Mouse (Mus musculus) stomach, embryonic 15.5 days (tissue): ENCODE measurements around the gene Mdga2. TPM values are rescaled to one million over a fixed set of nuclear protein-coding genes. Genes with fewer than 3 reads are reported as not detected.

Experiments used
- ATAC-seq: fragments of 200-750 bp; cut with Nextera tagmentation; 2 replicates; pipeline ENCODE4 v1.8.0; 2017; ENCODE audit warnings: low read depth, moderate number of reproducible peaks, moderate TSS enrichment; ENCODE audit not compliant: insufficient read depth, low FRiP score
- H3K27ac ChIP-seq: fragments of 300-500 bp; sonication (generic); 2 replicates; pipeline ENCODE4 v1.5.1; 2015; ENCODE audit warnings: mild to moderate bottlenecking, inconsistent platforms
- H3K27me3 ChIP-seq: fragments of 300-500 bp; sonication (generic); replicated peaks from 2 replicates; pipeline ENCODE4 v1.6.1; 2015; ENCODE audit warnings: inconsistent platforms
- H3K36me3 ChIP-seq: fragments of 300-500 bp; sonication (generic); 2 replicates; pipeline ENCODE4 v1.6.1; 2015; ENCODE audit warnings: inconsistent platforms
- H3K4me1 ChIP-seq: fragments of 300-500 bp; sonication (generic); 2 replicates; pipeline ENCODE4 v1.6.1; 2015; ENCODE audit warnings: inconsistent platforms
- H3K4me2 ChIP-seq: fragments of 300-500 bp; sonication (generic); 2 replicates; pipeline ENCODE4 v1.6.1; 2015; ENCODE audit warnings: mild to moderate bottlenecking, inconsistent platforms
- H3K4me3 ChIP-seq: fragments of 300-500 bp; sonication (generic); replicated peaks from 2 replicates; pipeline ENCODE4 v1.5.1; 2015; ENCODE audit warnings: inconsistent platforms
- H3K9ac ChIP-seq: fragments of 300-500 bp; sonication (generic); 2 replicates; pipeline ENCODE4 v1.6.1; 2015; ENCODE audit warnings: inconsistent platforms
- H3K9me3 ChIP-seq: fragments of 300-500 bp; sonication (generic); 2 replicates; pipeline ENCODE4 v1.6.1; 2016; ENCODE audit warnings: inconsistent platforms
- WGBS: fragments of 180-500 bp; shearing (Covaris S2); methylation state at CpG from one replicate; pipeline ENCODE4 v1.1.7; 2015; 5-methylcytosine and 5-hydroxymethylcytosine counted together
- polyA plus RNA-seq: library from polyadenylated mRNA; unstranded; fragments of >200 nt; fragmentation: Nextera tagmentation; extraction: Ambion mirVana; gene quantifications from 2 replicates; pipeline ENCODE4 v1.2.1, GENCODE M21; 2015

Gene Mdga2
- 1.2 and 1.3 TPM in 2 replicates for polyA plus RNA-seq

GRCm38 (mm10) chr12:67222221-67223025, at the start of gene Mdga2:
Gene Mdga2 (minus strand): TSS chr12:67222549.
- WGBS, result under 1% methylated on average over 60 of the region's 61 CpGs
- Histone ChIP-seq H3K36me3 (no peaks in the 10 kb centered on the region), H3K27me3 (peaks cover 21% of the 10 kb centered on the region; the same call in 1 of the 2 replicates), H3K4me3 (peak within 1 kb of the TSS; percentile 55), H3K4me1 (peaks cover 10% of the 10 kb centered on the region), H3K27ac (no peak within 1 kb of the TSS), H3K9me3 (no peaks in the 10 kb centered on the region), H3K4me2 (peak within 1 kb of the TSS; percentile 96), H3K9ac (peak within 1 kb of the TSS; percentile 2; the same call in 1 of the 2 replicates)
- peak; percentile 61 for ATAC-seq

DNA sequence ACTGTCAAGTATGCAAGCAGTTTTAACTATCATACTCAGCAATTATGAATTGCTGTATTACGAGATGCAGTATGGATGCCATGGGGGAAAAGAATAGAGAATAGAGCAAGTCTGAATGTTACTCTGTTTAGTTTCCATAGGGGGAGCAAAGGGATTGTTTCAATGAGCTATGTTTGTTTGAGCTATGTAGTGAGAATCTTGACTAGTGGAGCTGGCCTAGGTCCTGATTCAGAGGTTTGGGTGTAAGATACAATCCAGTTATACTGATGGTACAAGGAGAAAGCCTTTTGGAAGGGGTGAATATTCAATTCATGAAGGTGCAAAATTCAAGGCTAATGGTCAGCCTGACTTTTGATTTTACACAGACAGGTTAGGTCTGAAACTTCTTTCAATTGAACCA, 45.1 kb upstream of the Mdga2 start:
- no peaks in the 10 kb centered on the region for H3K36me3 ChIP-seq
- H3K9me3 ChIP-seq, result no peaks in the 10 kb centered on the region
- no peak overlapping the region for H3K4me2 ChIP-seq
- ATAC-seq, result no peak
- no peaks in the 10 kb centered on the region for H3K27me3 ChIP-seq
- no peak overlapping the region for H3K27ac ChIP-seq
- no peak overlapping the region for H3K9ac ChIP-seq
- no peak overlapping the region for H3K4me3 ChIP-seq
- 74% methylated on average over 1 of the region's 1 CpGs for WGBS
- H3K4me1 ChIP-seq, result no peaks in the 10 kb centered on the region

DNA sequence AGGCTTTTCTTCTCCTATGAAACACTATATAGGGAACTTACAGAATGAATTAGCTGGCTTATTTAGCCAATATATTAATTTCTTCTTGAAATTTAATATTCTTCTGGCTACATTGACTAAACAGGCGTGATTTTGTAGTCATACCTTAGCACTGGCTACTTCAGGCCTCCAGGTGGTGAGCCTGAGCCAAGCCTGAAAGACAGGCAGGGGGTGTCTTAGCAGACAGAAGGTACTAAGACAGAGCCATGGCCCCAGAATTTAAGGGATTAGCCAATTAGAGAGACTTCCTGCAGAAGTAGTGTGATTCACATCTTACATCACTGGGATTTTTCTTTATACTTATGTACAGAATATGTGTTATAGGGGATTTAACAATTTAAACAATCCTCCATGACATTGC, 1.2 kb upstream of the Mdga2 start:
- H3K9me3 ChIP-seq, result no peaks in the 10 kb centered on the region
- 47% methylated on average over 1 of the region's 1 CpGs for WGBS
- peaks cover 21% of the 10 kb centered on the region; the same call in 1 of the 2 replicates for H3K27me3 ChIP-seq
- H3K27ac ChIP-seq, result no peak overlapping the region
- H3K4me1 ChIP-seq, result peaks cover 10% of the 10 kb centered on the region
- H3K36me3 ChIP-seq, result no peaks in the 10 kb centered on the region
- no peak overlapping the region for H3K4me2 ChIP-seq
- no peak overlapping the region for H3K9ac ChIP-seq
- no peak overlapping the region for H3K4me3 ChIP-seq
- ATAC-seq, result no peak

DNA sequence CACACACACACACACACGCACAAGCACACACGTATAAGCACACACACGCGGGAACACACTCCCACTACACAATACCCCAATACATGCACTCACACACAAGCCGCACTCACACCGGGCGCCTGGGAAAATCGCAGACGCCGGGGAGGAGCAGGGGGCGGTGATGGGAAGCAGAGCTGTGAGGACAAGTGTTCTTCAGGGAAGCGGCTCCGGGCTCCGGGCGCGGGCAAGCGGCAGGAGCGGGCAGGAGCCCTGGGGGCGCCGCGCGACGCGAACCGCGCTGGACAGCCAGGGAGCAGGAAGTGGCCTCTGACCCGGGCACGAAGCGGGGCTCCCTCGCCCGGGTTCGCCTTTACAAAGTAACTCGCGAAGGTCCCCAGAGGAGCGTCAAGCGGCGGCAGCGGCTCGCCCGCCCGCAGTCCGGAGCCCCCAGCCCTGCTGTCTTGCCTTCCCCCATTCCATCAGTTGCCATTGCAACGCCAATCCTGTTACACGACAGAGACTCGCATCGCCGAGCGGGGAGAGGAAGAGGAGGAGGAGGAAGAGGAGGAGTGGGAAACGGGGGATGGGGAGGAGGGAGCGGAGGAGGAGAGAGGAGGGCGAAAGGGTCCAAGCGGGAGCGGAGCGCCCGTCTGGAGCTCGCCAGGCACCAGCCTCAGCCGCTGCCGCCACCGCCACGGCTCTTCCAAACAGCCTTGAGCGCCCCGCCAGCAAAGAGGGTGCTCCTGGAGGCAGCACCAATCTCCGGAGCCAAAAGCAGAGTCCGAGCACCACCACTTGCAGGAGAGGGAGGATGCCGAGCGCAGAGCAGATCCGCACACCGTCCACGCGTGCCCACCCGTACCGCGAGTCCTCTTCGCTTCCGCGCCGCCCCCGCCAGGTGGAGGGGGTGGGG, 774 bp downstream of the Mdga2 start:
- Histone ChIP-seq H3K9ac (peak overlapping the region; percentile 2; the same call in 1 of the 2 replicates), H3K4me3 (peak overlapping the region; percentile 55), H3K4me2 (peak overlapping the region; percentile 96), H3K4me1 (peaks cover 10% of the 10 kb centered on the region), H3K27ac (no peak overlapping the region), H3K36me3 (no peaks in the 10 kb centered on the region), H3K27me3 (peaks cover 21% of the 10 kb centered on the region; the same call in 1 of the 2 replicates), H3K9me3 (no peaks in the 10 kb centered on the region)
- WGBS, result under 1% methylated on average over 74 of the region's 78 CpGs
- peak; percentile 28; the same call in 1 of the 2 replicates for ATAC-seq

GRCm38 (mm10) chr12:67220641-67221231, 1.6 kb downstream of the Mdga2 start:
- under 1% methylated on average over 42 of the region's 43 CpGs for whole genome bisulfite sequencing
- Histone ChIP-seq H3K4me1 (peaks cover 10% of the 10 kb centered on the region), H3K4me2 (peak overlapping the region; percentile 96), H3K27me3 (peaks cover 21% of the 10 kb centered on the region; the same call in 1 of the 2 replicates), H3K36me3 (no peaks in the 10 kb centered on the region), H3K27ac (no peak overlapping the region), H3K9ac (no peak overlapping the region), H3K9me3 (no peaks in the 10 kb centered on the region), H3K4me3 (peak overlapping the region; percentile 55)
- ATAC-seq, result no peak

DNA sequence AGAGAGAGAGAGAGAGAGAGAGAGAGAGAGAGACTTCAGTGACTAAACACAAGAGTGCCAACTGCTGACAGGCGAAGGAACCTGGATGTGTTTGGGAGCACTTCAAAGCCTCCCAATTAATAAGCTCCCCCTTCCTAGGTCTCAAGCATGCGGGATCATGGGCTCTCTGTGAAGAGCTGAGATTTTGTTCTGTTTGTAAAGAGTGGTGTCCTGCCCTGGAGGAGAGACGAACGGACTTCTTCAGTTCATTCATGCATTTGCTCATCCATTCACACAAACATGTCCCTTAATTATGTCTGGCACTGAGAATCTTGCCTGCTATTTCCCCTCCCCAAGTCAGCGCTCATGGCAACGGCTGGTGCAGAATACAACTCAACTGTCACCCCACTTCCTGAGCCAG, 2.3 kb downstream of the Mdga2 start:
- H3K4me1 ChIP-seq, result peaks cover 10% of the 10 kb centered on the region
- peak overlapping the region; percentile 96 for H3K4me2 ChIP-seq
- H3K4me3 ChIP-seq, result peak overlapping the region; percentile 55
- peaks cover 21% of the 10 kb centered on the region; the same call in 1 of the 2 replicates for H3K27me3 ChIP-seq
- H3K9ac ChIP-seq, result no peak overlapping the region
- H3K36me3 ChIP-seq, result no peaks in the 10 kb centered on the region
- ATAC-seq, result no peak
- H3K27ac ChIP-seq, result no peak overlapping the region
- WGBS, result 15% methylated on average over 6 of the region's 6 CpGs
- H3K9me3 ChIP-seq, result no peaks in the 10 kb centered on the region

DNA sequence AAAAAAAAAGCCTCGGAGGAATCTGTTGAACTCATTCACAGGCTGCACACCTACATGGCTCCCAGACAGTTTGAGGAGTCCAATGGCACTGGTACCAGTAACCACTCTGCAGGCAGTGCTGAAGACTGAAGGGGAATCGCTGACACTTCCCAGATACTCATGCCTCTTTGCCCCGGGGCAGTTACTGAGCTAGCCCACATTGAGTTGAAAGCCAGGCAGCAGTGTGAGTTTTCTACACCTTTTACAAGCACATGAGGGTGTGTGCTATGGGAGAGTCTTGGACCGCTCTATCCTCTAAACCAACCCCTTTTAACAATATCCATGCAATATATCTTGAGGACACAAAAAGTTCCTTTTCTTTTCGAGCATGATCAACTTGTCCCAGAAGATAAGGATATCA, 2.8 kb downstream of the Mdga2 start:
- Histone ChIP-seq H3K27me3 (peaks cover 21% of the 10 kb centered on the region; the same call in 1 of the 2 replicates), H3K4me1 (peaks cover 10% of the 10 kb centered on the region), H3K4me2 (no peak overlapping the region), H3K36me3 (no peaks in the 10 kb centered on the region), H3K27ac (no peak overlapping the region), H3K9me3 (no peaks in the 10 kb centered on the region), H3K4me3 (no peak overlapping the region), H3K9ac (no peak overlapping the region)
- ATAC-seq, result no peak
- 28% methylated on average over 5 of the region's 5 CpGs for WGBS

DNA sequence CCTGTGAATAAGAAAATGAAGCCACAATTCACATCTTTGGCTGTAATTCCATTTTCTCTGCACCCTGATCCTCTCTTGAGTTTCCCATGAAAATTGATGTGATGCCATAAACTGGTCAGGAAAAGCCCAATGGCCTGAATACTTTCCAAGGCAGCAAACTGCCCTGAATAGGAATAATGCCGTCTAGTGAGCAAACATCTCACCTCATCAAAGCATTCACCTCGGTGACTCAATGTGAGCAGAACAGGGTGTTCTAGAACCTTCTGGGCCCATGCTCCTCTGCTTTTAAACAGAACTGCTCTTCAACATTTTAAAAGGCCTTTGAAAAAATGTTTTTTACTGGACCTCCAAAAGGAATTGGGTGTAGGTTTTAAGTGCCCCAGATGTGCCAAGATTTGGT, 9.5 kb downstream of the Mdga2 start:
- no peak overlapping the region for H3K9ac ChIP-seq
- H3K27ac ChIP-seq, result no peak overlapping the region
- no peaks in the 10 kb centered on the region for H3K36me3 ChIP-seq
- no peak for ATAC-seq
- no peaks in the 10 kb centered on the region for H3K4me1 ChIP-seq
- 57% methylated on average over 2 of the region's 2 CpGs for WGBS
- no peaks in the 10 kb centered on the region for H3K27me3 ChIP-seq
- H3K4me2 ChIP-seq, result no peak overlapping the region
- H3K4me3 ChIP-seq, result no peak overlapping the region
- H3K9me3 ChIP-seq, result no peaks in the 10 kb centered on the region

GRCm38 (mm10) chr12:67178155-67178554, 44.2 kb downstream of the Mdga2 start:
- 92% methylated on average over 1 of the region's 1 CpGs for WGBS
- no peaks in the 10 kb centered on the region for H3K36me3 ChIP-seq
- no peaks in the 10 kb centered on the region for H3K27me3 ChIP-seq

DNA sequence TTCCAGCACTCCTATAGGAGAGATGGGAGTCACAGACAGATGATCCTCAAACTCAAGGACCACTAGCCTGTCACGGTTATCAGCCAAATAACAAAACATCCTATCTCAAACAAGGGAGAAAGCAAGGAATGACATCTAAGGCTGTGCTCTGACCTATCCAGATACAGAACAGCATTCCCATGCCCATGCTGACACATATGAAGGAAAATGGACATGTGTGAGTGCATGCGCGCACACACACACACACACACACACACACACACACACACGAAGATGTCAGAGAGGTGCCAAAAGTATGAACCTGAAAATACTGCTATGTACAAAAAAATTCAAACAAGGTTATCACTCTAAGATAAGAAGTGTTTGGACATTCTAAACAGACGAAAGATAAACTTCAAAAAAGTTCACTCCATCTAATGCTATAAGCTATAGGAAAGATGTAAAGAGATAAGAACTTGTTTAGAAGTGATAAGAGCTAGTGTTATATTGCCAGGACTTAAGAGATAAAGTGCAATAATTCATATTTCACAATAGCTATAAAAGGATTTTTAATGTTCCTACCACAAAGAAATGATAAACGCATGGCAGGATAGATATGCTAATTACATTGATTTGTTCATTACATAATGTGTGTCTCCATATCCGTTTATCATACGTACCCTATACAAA, 65.6 kb downstream of the Mdga2 start:
- no peak overlapping the region for H3K4me3 ChIP-seq
- H3K4me1 ChIP-seq, result no peaks in the 10 kb centered on the region
- H3K9me3 ChIP-seq, result no peaks in the 10 kb centered on the region
- H3K27me3 ChIP-seq, result no peaks in the 10 kb centered on the region
- WGBS, result 66% methylated on average over 8 of the region's 8 CpGs
- H3K27ac ChIP-seq, result no peak overlapping the region
- no peak overlapping the region for H3K4me2 ChIP-seq
- ATAC-seq, result no peak
- H3K36me3 ChIP-seq, result no peaks in the 10 kb centered on the region
- no peak overlapping the region for H3K9ac ChIP-seq

More at GRCm38 (mm10) chr12:67178155-67178554, 44.2 kb downstream of the Mdga2 start:
- no peak for ATAC-seq
- no peak overlapping the region for H3K27ac ChIP-seq
- no peak overlapping the region for H3K4me3 ChIP-seq
- H3K4me1 ChIP-seq, result no peaks in the 10 kb centered on the region
- H3K9me3 ChIP-seq, result no peaks in the 10 kb centered on the region
- H3K4me2 ChIP-seq, result no peak overlapping the region
- H3K9ac ChIP-seq, result no peak overlapping the region

DNA sequence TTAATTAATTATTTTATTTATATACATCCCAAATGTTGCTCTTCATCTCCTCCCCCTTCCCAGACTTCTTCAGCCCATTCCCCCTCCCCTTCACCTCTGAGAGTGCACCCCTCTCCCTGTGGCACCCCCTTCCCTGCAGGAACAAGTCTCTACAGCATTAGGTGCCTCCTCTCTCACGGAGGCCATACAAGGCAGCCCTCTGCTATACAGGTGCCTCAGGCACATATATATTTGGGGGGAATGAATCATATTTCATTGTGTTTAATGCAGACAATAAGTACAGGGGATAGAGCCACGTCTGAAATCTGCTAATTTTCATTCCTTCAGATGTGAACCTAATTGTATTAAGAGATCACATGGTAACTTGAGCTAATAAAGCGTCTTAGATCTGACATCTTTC, 69.3 kb downstream of the Mdga2 start:
- 56% methylated on average over 3 of the region's 3 CpGs for WGBS
- no peak overlapping the region for H3K27ac ChIP-seq
- H3K9me3 ChIP-seq, result no peaks in the 10 kb centered on the region
- H3K4me1 ChIP-seq, result no peaks in the 10 kb centered on the region
- H3K36me3 ChIP-seq, result no peaks in the 10 kb centered on the region
- no peak overlapping the region for H3K4me3 ChIP-seq
- ATAC-seq, result no peak
- H3K9ac ChIP-seq, result no peak overlapping the region
- no peak overlapping the region for H3K4me2 ChIP-seq
- H3K27me3 ChIP-seq, result no peaks in the 10 kb centered on the region
